19 mouse cellular contexts compared by ENCODE assay signal in the genomic region with DNA sequence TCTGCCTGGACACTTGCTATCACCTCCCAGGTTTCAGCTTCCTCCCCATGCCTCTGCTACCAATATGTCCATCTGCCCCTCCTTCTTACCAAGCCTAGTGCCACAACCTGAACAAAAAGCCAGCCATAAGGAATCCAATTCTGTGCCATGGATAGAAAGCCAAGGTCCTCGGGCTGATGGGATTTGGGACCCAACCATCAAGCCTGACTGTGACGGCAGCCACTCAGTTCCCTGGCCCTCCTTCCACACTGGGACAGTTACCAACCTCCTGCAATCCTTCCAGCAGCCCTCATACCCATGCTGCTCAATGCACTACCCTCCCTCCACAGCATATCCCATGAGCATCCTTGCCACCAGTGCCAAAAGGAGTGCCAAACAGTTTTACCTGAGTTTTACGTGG. TPM values are rescaled to one million over a fixed set of nuclear protein-coding genes. Genes with fewer than 3 reads are reported as not detected.
DNase-seq lines count a peak whose midpoint lies in the region; TF ChIP-seq lines count a peak whose summit lies in the region.
"Had no signal": no experiment of that assay in that cellular context is flagged by ENCODE, and none has a peak within 500 bp of the region (broad histone marks: within the 10 kb centered on the region; RNA-seq: fewer than 3 reads in every experiment).

No protein-coding gene starts in this region.

- H3K4me3 ChIP-seq in heart, embryonic 10.5 days = no peak overlapping the region
- H3K4me3 ChIP-seq in cerebellum, adult 2 months (replicated peaks; ENCODE audit: insufficient read depth, low read depth, low read length) = no peak overlapping the region
- H3K4me3 ChIP-seq: forebrain, embryonic 10.5 days; heart, embryonic 13.5 days; hindbrain, embryonic 13.5 days; lung, embryonic 15.5 days; midbrain, embryonic 15.5 days had no signal

- peak; percentile 95 for DNase-seq in heart, adult 11 months
- no peak for DNase-seq in heart, embryonic 10.5 days (ENCODE audit: low spot score)
- peak; percentile 49 to 75 for DNase-seq in cerebellum, adult 2 months
- DNase-seq in cerebellum, postnatal 14 days = peak; percentile 83
- peak; percentile 49 for DNase-seq in heart, postnatal 4 days
- no peak for DNase-seq in spleen, adult 12 weeks (ENCODE audit: low spot score)
- no peak for DNase-seq in urinary bladder, adult 18-20 months (ENCODE audit: low spot score in 2 of 2)
- DNase-seq: kidney, postnatal 25 days; thymus, adult 18-20 months had no signal

- peaks cover 16% of the 10 kb centered on the region; the same call in 1 of the 2 replicates for H3K27me3 ChIP-seq in heart, embryonic 10.5 days (ENCODE audit: insufficient read depth, poor library complexity, severe bottlenecking)
- no peaks in the 10 kb centered on the region for H3K27me3 ChIP-seq in cerebellum, adult 2 months (ENCODE audit: control insufficient read depth, insufficient read depth, low read length)
- H3K27me3 ChIP-seq: hindbrain, embryonic 13.5 days; lung, embryonic 15.5 days; midbrain, embryonic 15.5 days had no signal

- H3K36me3 ChIP-seq in heart, embryonic 10.5 days = no peaks in the 10 kb centered on the region
- H3K36me3 ChIP-seq: forebrain, embryonic 10.5 days; heart, embryonic 13.5 days; hindbrain, embryonic 13.5 days; lung, embryonic 15.5 days; midbrain, embryonic 15.5 days had no signal

- no peaks in the 10 kb centered on the region for H3K9me3 ChIP-seq in heart, embryonic 10.5 days
- H3K9me3 ChIP-seq: forebrain, embryonic 10.5 days; hindbrain, embryonic 13.5 days; lung, embryonic 15.5 days; midbrain, embryonic 15.5 days had no signal

- WGBS in heart, embryonic 10.5 days = 79% methylated on average over 3 of the region's 3 CpGs
- 56% methylated on average over 3 of the region's 3 CpGs for WGBS in cerebellum, adult 2 months

- no peak for TF ChIP-seq CTCF in cerebellum, adult 2 months (IDR thresholded peaks at IDR 0.05; ENCODE audit: borderline replicate concordance, insufficient read depth, low read depth, low read length)

- no peak overlapping the region for H3K27ac ChIP-seq in heart, embryonic 10.5 days
- H3K27ac ChIP-seq in cerebellum, adult 2 months (ENCODE audit: insufficient read depth, low read length) = no peak overlapping the region
- H3K27ac ChIP-seq: forebrain, embryonic 10.5 days; heart, embryonic 13.5 days; hindbrain, embryonic 13.5 days; lung, embryonic 15.5 days; midbrain, embryonic 15.5 days had no signal

- peaks cover 39% of the 10 kb centered on the region for H3K4me1 ChIP-seq in heart, embryonic 10.5 days
- peaks cover 9% of the 10 kb centered on the region; the same call in 1 of the 2 replicates for H3K4me1 ChIP-seq in cerebellum, adult 2 months (ENCODE audit: control insufficient read depth, insufficient read depth, low read length)

- TF ChIP-seq POLR2A in cerebellum, adult 2 months (IDR thresholded peaks at IDR 0.05; ENCODE audit: borderline replicate concordance, insufficient read depth, low read length) = no peak

RNA-seq across cellular contexts. Expression of gene Slc1a7, which starts 48.2 kb away (rescaled TPM):
- polyA plus RNA-seq in heart, embryonic 10.5 days (2016; fragmentation: Nextera tagmentation; extraction: Ambion mirVana) = not detected in 2 replicates
- polyA plus RNA-seq in cerebellum, adult 2 months (2012; rRNA removed) = 0.10 TPM in 1 of 2 replicates, not detected in the other
- not detected for total RNA-seq in heart, postnatal 4 days (2021)
- total RNA-seq: megakaryocyte, adult 5-6 weeks; MEL had no signal
- polyA plus RNA-seq: CD4-positive, CD25-positive, alpha-beta regulatory T cell, adult 4 months; embryonic facial prominence, embryonic 14.5 days; heart, embryonic 13.5 days; hindbrain, embryonic 13.5 days; midbrain, embryonic 15.5 days; neural tube, embryonic 11.5 days had no signal

Comparison
In these comparisons a context has a peak if more than half of its experiments do, and no peak if none do; other contexts are left out.
1. DNase-seq: peak in heart, adult 11 months (single experiment), cerebellum, adult 2 months (2 of 2), cerebellum, postnatal 14 days (2 of 2) and heart, postnatal 4 days (single experiment); none in heart, embryonic 10.5 days (single experiment), spleen, adult 12 weeks (single experiment) and urinary bladder, adult 18-20 months (0 of 2).